Mouse (Mus musculus) myocyte (in vitro differentiated cells): ENCODE data around the gene Kif13a.

Experiments used
- E2F4 ChIP-seq: IDR thresholded peaks from one replicate; pipeline ENCODE4 v1.6.1; 2011; ENCODE audit warnings: mild to moderate bottlenecking, control low read depth, moderate library complexity; ENCODE audit not compliant: insufficient read depth
- MAX ChIP-seq: IDR thresholded peaks from one replicate; pipeline ENCODE4 v1.6.1; 2011; ENCODE audit warnings: low read depth, mild to moderate bottlenecking, control low read depth
- MYOD1 ChIP-seq, 3 experiments: IDR thresholded peaks; one replicate each; pipeline ENCODE4 v1.6.1; 2011; ENCODE audit warnings: control low read depth in 2 of 3, low read depth in 2 of 3, mild to moderate bottlenecking in 2 of 3, moderate library complexity in 1 of 3; ENCODE audit not compliant: insufficient read length in 2 of 3, control insufficient read depth in 1 of 3
- POLR2A ChIP-seq: IDR thresholded peaks from one replicate; pipeline ENCODE4 v1.6.1; 2011; ENCODE audit warnings: low read depth, mild to moderate bottlenecking, control low read depth, moderate library complexity; ENCODE audit not compliant: insufficient read length
- POLR2AphosphoS2 ChIP-seq: IDR thresholded peaks from one replicate; pipeline ENCODE4 v1.6.1; 2011; ENCODE audit warnings: low read depth, control low read depth; ENCODE audit not compliant: insufficient read length
- REST ChIP-seq: IDR thresholded peaks from one replicate; pipeline ENCODE4 v1.6.1; 2011; ENCODE audit warnings: mild to moderate bottlenecking, control low read depth, moderate library complexity; ENCODE audit not compliant: insufficient read depth, insufficient read length
- SRF ChIP-seq: IDR thresholded peaks from one replicate; pipeline ENCODE4 v1.6.1; 2011; ENCODE audit warnings: low read depth; ENCODE audit not compliant: control insufficient read depth, insufficient read length
- TCF12 ChIP-seq: IDR thresholded peaks from one replicate; pipeline ENCODE4 v1.6.1; 2011; ENCODE audit warnings: mild to moderate bottlenecking, control low read depth; ENCODE audit not compliant: poor library complexity, insufficient read depth, severe bottlenecking
- TCF3 ChIP-seq: IDR thresholded peaks from one replicate; pipeline ENCODE4 v1.6.1; 2011; ENCODE audit warnings: low read depth, control low read depth; ENCODE audit not compliant: insufficient read length
- USF1 ChIP-seq: IDR thresholded peaks from one replicate; pipeline ENCODE4 v1.6.1; 2011; ENCODE audit warnings: low read depth, mild to moderate bottlenecking, control low read depth, moderate library complexity

GRCm38 (mm10) chr13:46839236-46839635 is 90.4 kb downstream of the Kif13a start:
- no peak for TF ChIP-seq POLR2A
- no peak for TF ChIP-seq TCF12
- no peak for TF ChIP-seq USF1
- no peak for TF ChIP-seq TCF3
- no peak for TF ChIP-seq E2F4
- no peak for TF ChIP-seq POLR2AphosphoS2
- TF ChIP-seq MAX: no peak
- TF ChIP-seq MYOD1 (IDR thresholded peaks at IDR 0.05; ENCODE audit: control insufficient read depth in 1 of 3, insufficient read length in 2 of 3, low read depth in 2 of 3): no peak
- TF ChIP-seq REST: no peak
- TF ChIP-seq SRF: no peak
